Mouse (Mus musculus): ENCODE measurements at regions not wholly inside any gene's neighbourhood (a gene's known extent, or its start where the extent isn't known, plus 50 kb on each side); places are given as distances from the start of the nearest gene placed in this dataset.

GRCm38 (mm10) chr3:147531608-147532180 lies 679.5 kb downstream of the Ttll7 start:
- TF ChIP-seq CTCF (IDR thresholded peaks at IDR 0.05; ENCODE audit: low read depth) (no peak), EP300 (IDR thresholded peaks at IDR 0.05; ENCODE audit: low read depth) (no peak)

Measured in heart, postnatal 0 days (tissue).